Mouse (Mus musculus): ENCODE measurements around the gene Dhx35. TPM values are rescaled to one million over a fixed set of nuclear protein-coding genes. Genes with fewer than 3 reads are reported as not detected.

The Dhx35 gene
- polyA plus RNA-seq, 1 experiment from 2014 or later: 16.3 TPM

DNA sequence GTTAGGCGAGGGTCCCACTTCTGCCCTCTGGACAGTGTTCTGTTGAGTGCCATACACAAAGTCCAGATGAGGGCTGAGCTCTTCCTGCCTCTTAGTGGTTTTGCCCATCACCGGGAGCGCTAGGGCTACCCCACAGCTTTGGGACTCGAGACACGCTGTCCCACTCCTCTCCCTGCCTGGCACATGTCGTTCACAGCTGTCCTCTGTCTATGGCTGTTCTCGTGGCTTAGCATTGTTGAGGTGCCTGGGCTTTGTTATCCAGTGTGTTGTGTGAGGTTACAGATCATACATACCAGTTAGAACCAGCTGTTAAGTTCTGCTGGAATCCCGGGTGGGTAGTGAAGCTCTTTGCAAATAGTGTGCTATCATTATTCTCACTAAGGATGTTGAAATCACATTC is 23.1 kb downstream of the Dhx35 start:
- H3K4me1 ChIP-seq: no peaks in the 10 kb centered on the region
- no peaks in the 10 kb centered on the region for H3K9me3 ChIP-seq
- no peak overlapping the region for H3K9ac ChIP-seq
- no peak for ATAC-seq (ENCODE audit: low FRiP score, low read depth)
- no peak overlapping the region for H3K4me3 ChIP-seq
- H3K36me3 ChIP-seq: peaks cover 39% of the 10 kb centered on the region
- no peak overlapping the region for H3K27ac ChIP-seq
- no peaks in the 10 kb centered on the region for H3K27me3 ChIP-seq (replicated peaks)
- 86% methylated on average over 8 of the region's 8 CpGs for WGBS
- no peak overlapping the region for H3K4me2 ChIP-seq (replicated peaks)

DNA sequence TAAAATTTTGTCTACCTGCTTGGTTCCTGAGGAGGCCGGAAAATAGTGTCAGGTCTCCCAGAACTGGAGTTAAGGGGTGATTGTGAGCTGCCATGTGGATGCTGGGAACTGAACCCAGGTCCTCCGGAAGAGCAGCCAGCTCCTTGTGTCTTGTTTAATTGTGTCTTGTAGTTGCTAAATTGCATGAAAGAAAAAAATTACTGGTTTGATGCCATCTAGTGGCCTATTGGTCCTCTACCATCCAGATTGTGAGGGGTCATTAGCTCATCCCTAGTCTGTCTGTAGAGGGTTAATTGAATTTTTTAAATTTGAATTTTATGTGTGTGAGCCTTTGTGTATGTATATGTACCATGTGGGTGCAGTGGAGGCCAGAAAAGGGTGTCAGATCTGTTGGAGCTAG is 33.5 kb downstream of the Dhx35 start:
- peaks cover 47% of the 10 kb centered on the region for H3K36me3 ChIP-seq
- 91% methylated on average over 2 of the region's 2 CpGs for WGBS
- H3K4me3 ChIP-seq: no peak overlapping the region
- no peaks in the 10 kb centered on the region for H3K4me1 ChIP-seq
- no peak overlapping the region for H3K4me2 ChIP-seq (replicated peaks)
- no peak overlapping the region for H3K27ac ChIP-seq
- no peak for ATAC-seq (ENCODE audit: low FRiP score, low read depth)
- no peak overlapping the region for H3K9ac ChIP-seq
- no peaks in the 10 kb centered on the region for H3K27me3 ChIP-seq (replicated peaks)
- H3K9me3 ChIP-seq: no peaks in the 10 kb centered on the region

DNA sequence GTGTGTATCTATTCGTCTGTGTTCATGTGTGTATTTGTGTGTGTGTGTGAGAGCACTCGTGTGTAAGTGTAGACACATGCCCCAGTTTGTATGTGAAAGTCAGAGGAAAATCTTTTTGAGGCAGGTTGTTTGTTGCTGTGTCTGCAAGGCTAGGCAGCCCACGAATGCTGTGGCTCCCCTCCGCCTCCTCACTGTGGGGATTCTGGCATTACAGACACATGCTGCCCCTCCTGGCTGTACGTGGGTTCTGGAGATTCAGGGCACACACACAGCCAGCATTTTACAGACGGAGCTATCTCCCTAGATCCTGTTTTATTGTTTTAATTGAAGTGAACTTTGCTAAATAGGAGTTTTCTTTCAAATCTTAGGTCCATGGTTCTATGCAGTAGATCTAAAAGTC is 35.1 kb downstream of the Dhx35 start:
- ATAC-seq (ENCODE audit: low FRiP score, low read depth): no peak
- no peaks in the 10 kb centered on the region for H3K27me3 ChIP-seq (replicated peaks)
- H3K9me3 ChIP-seq: no peaks in the 10 kb centered on the region
- 81% methylated on average over 6 of the region's 6 CpGs for WGBS
- H3K9ac ChIP-seq: no peak overlapping the region
- peaks cover 56% of the 10 kb centered on the region for H3K36me3 ChIP-seq
- no peak overlapping the region for H3K4me3 ChIP-seq
- H3K27ac ChIP-seq: no peak overlapping the region
- no peak overlapping the region for H3K4me2 ChIP-seq (replicated peaks)
- no peaks in the 10 kb centered on the region for H3K4me1 ChIP-seq

DNA sequence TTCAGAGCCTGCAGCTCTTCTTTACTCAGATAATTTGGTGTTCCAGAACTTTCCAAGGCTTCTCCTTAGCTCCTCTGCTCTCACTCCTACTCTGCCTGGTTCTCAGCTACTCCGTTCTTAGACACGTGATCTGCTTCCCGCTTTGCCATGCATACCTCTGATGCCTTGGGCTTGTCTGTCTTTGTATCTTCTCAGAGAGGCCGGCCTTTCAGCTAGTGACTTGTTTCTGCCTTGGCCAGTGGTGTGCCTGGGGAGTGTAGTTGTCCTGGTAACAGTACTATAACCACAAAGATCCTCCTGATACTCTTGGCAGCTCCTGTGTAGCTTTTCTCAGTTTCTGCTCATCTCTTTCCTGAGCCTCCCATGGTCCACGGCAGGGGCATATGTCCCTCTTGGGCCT is 38.6 kb downstream of the Dhx35 start:
- H3K36me3 ChIP-seq: peaks cover 80% of the 10 kb centered on the region
- H3K27ac ChIP-seq: no peak overlapping the region
- WGBS: 81% methylated on average over 5 of the region's 5 CpGs
- H3K27me3 ChIP-seq (replicated peaks): no peaks in the 10 kb centered on the region
- H3K4me2 ChIP-seq (replicated peaks): no peak overlapping the region
- no peaks in the 10 kb centered on the region for H3K4me1 ChIP-seq
- no peak overlapping the region for H3K9ac ChIP-seq
- H3K4me3 ChIP-seq: no peak overlapping the region
- H3K9me3 ChIP-seq: no peaks in the 10 kb centered on the region
- no peak for ATAC-seq (ENCODE audit: low FRiP score, low read depth)

DNA sequence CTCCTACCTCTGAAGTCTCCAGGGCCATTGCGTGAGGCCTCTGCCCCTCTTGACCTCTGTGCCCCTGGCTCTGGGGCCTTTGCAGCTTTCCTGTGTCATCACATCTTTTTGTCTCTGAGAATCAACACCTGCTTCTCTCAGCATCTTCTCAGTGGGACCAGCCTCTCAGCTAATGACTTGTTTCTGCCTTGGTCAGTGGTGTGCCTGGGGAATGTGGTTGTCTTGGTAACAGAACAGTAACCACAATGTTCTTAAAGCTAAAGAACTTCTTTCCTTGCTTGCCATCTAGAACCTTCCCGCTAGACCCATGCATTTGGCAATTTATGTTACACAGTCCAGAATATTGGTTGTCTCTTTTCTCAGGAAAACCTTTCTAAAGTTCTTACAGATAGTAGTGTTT is 39.0 kb downstream of the Dhx35 start:
- no peaks in the 10 kb centered on the region for H3K9me3 ChIP-seq
- H3K9ac ChIP-seq: no peak overlapping the region
- no peak overlapping the region for H3K27ac ChIP-seq
- no peaks in the 10 kb centered on the region for H3K4me1 ChIP-seq
- peaks cover 83% of the 10 kb centered on the region for H3K36me3 ChIP-seq
- WGBS: 68% methylated on average over 2 of the region's 2 CpGs
- H3K4me2 ChIP-seq (replicated peaks): no peak overlapping the region
- H3K27me3 ChIP-seq (replicated peaks): no peaks in the 10 kb centered on the region
- no peak overlapping the region for H3K4me3 ChIP-seq
- no peak for ATAC-seq (ENCODE audit: low FRiP score, low read depth)

DNA sequence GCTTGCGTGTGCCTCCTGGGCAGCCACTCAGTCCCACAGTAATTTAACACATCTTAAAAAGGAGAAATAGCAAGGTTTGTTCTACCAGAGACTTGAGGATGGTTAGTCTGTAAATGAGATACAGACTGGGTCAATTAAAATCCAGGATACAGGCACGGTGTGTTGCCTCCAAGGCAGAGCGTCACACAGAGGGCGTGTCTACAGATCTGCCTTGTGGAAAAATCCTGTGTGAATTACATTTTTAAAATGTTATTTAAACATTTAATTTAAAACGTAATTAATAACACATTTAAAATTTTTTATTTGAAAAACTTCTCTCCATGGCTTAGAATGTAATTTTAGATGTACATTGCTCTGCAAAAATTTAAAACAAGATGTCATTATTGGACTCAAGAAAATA is 48.7 kb downstream of the Dhx35 start:
- no peak overlapping the region for H3K27ac ChIP-seq
- H3K4me2 ChIP-seq (replicated peaks): no peak overlapping the region
- H3K9ac ChIP-seq: no peak overlapping the region
- H3K4me1 ChIP-seq: 0 out of 2 replicates have a peak, but pooled peaks cover 2% of the 10 kb centered on the region
- H3K4me3 ChIP-seq: no peak overlapping the region
- no peak for ATAC-seq (ENCODE audit: low FRiP score, low read depth)
- H3K9me3 ChIP-seq: no peaks in the 10 kb centered on the region
- peaks cover 37% of the 10 kb centered on the region for H3K36me3 ChIP-seq
- WGBS: 87% methylated on average over 5 of the region's 5 CpGs
- no peaks in the 10 kb centered on the region for H3K27me3 ChIP-seq (replicated peaks)

DNA sequence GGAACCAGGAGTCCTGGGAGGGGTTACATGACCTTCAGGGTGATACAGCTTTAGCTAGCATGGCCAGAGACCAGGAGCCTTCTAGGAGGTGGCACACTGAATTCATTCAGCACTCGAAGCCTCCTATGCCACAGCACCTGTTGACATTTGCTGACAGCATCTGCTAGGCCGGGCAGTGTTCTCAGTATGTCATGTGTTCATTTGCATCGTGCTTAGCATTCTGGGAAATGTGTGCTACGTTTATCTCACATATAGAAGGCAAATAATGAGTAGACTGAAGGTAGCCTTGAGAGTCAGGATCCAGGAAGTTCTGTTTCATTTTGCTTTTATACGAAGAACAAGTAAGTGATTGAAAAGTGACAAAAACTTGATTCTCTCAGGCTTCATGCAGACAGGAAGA is 50.4 kb downstream of the Dhx35 start:
- Histone ChIP-seq H3K4me1 (0 out of 2 replicates have a peak, but pooled peaks cover 1% of the 10 kb centered on the region), H3K27me3 (replicated peaks) (no peaks in the 10 kb centered on the region), H3K4me2 (replicated peaks) (no peak overlapping the region), H3K4me3 (no peak overlapping the region), H3K9me3 (no peaks in the 10 kb centered on the region), H3K9ac (no peak overlapping the region), H3K36me3 (peaks cover 35% of the 10 kb centered on the region), H3K27ac (no peak overlapping the region)
- no peak for ATAC-seq (ENCODE audit: low FRiP score, low read depth)
- 87% methylated on average over 5 of the region's 5 CpGs for WGBS

DNA sequence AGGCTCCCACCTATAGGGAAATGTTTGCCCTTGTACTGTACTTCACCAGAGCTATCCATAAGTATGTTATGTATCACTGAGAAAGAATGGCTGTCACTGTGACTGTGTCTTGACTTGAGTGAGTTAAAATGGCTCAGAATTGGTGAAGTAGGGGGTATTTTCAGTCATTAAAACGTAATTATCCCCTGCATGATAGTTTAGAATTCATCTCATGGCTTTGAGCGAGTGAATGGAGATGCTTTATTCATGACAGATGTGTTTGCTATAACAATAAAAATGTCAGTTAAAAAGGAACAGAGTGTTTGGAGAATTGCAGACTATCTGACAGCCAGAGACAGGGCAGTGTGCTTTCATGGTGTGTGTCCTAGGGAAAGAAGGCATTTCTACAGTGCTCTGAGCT is 51.6 kb downstream of the Dhx35 start:
- no peaks in the 10 kb centered on the region for H3K27me3 ChIP-seq (replicated peaks)
- no peak overlapping the region for H3K9ac ChIP-seq
- no peak for ATAC-seq (ENCODE audit: low FRiP score, low read depth)
- H3K4me3 ChIP-seq: no peak overlapping the region
- peaks cover 33% of the 10 kb centered on the region for H3K36me3 ChIP-seq
- no peak overlapping the region for H3K27ac ChIP-seq
- 72% methylated on average over 2 of the region's 2 CpGs for WGBS
- H3K4me2 ChIP-seq (replicated peaks): no peak overlapping the region
- H3K4me1 ChIP-seq: no peaks in the 10 kb centered on the region
- no peaks in the 10 kb centered on the region for H3K9me3 ChIP-seq

DNA sequence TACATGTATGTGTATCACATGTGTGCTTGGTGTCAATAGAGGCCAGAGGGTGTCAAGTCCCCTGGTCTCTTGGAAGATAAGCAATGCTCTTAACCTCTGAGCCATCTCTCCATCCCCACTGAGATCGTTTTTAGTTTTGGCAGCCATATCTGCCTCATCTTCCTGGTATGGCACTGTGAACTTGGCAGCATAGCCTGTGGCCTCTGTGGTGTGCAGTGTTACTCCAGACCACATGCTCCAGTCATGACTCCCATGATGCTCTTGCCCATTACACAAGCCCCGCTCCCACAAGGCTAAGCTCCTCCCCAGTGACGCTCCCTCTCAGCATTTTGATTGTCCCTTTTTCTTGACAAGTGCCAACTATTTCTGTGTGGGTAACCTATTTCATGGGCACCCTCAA is 53.4 kb downstream of the Dhx35 start:
- no peak overlapping the region for H3K9ac ChIP-seq
- H3K27me3 ChIP-seq (replicated peaks): no peaks in the 10 kb centered on the region
- peaks cover 24% of the 10 kb centered on the region for H3K36me3 ChIP-seq
- H3K4me1 ChIP-seq: no peaks in the 10 kb centered on the region
- no peak overlapping the region for H3K4me3 ChIP-seq
- WGBS: 93% methylated on average over 3 of the region's 3 CpGs
- ATAC-seq (ENCODE audit: low FRiP score, low read depth): no peak
- no peaks in the 10 kb centered on the region for H3K9me3 ChIP-seq
- H3K4me2 ChIP-seq (replicated peaks): no peak overlapping the region
- H3K27ac ChIP-seq: no peak overlapping the region

DNA sequence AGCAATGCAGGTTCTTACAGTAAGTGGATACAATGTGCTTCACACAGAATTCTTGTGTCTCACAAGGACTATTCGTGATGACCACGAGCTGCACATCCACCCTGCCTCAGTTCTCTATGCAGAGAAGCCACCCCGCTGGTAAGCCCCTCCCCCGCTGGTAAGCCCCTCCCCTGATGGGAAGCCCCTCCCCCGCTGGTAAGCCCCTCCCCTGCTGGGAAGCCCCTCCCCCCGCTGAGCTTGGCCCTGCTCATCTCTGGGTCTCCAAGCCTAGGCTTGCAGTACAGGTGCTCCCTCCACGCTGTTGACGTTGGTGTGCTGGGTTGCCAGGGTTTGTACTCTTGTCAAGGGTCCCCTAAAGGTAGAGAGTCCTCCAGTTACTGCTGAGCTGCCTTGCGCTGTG is 54.8 kb downstream of the Dhx35 start:
- no peak for ATAC-seq (ENCODE audit: low FRiP score, low read depth)
- 81% methylated on average over 9 of the region's 9 CpGs for WGBS
- no peaks in the 10 kb centered on the region for H3K9me3 ChIP-seq
- no peak overlapping the region for H3K4me2 ChIP-seq (replicated peaks)
- no peak overlapping the region for H3K4me3 ChIP-seq
- H3K9ac ChIP-seq: no peak overlapping the region
- H3K27ac ChIP-seq: no peak overlapping the region
- no peaks in the 10 kb centered on the region for H3K4me1 ChIP-seq
- peaks cover 16% of the 10 kb centered on the region for H3K36me3 ChIP-seq
- H3K27me3 ChIP-seq (replicated peaks): no peaks in the 10 kb centered on the region

DNA sequence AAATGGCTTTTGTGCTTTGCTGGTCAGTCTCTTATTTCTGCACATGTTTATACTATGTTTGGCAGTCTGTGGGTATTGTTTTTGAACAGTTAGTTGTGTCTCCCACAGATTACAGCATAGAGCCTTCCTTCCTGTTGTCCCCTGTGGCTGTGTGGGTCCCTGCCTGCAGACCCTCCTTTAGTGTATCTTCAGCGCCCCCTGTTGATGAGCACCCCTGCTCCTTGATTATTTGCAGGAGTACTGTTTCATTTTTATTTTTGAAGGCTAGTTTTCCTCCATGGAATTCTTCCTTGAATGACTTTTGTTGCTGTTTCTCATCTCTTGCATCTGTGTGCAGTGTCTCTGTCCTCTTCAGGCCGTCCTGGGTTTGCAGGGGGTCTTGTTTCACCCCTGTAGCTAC is 58.0 kb downstream of the Dhx35 start:
- Histone ChIP-seq H3K9me3 (no peaks in the 10 kb centered on the region), H3K27me3 (replicated peaks) (no peaks in the 10 kb centered on the region), H3K4me1 (no peaks in the 10 kb centered on the region), H3K36me3 (peaks cover 39% of the 10 kb centered on the region), H3K9ac (no peak overlapping the region), H3K27ac (no peak overlapping the region), H3K4me2 (replicated peaks) (no peak overlapping the region), H3K4me3 (no peak overlapping the region)
- 49% methylated on average over 2 of the region's 2 CpGs for WGBS
- no peak for ATAC-seq (ENCODE audit: low FRiP score, low read depth)

DNA sequence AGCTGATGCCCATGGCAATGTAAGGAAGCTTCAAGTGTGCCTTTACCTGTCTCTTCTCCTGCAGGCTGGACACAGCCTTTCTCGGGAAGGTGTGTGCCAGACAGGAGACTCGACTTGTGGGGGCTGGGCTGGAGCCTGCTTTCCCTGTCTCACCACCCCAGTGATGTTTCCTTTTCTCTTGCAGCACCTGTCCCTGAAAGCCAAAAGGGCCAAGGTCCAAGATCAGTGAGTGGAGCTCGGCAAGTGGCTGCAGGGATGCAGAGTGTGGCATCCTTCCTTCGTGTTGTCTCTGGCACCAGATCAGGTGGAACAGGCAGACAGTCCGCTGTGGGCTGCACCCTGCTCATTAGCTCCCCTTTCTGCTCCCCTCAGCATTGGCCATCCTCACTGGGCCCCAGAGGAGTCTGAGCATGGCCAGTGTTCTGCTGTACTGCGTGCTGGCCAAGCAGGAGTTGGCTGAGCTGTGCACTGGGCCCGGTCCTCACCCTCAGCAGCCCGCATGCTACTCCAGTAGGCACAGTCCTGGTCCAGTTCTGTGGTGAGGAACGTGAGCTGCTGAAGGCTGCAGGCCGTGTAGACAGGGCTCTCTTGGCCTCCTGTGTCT is 62.4 kb downstream of the Dhx35 start:
- no peaks in the 10 kb centered on the region for H3K4me1 ChIP-seq
- no peak for ATAC-seq (ENCODE audit: low FRiP score, low read depth)

DNA sequence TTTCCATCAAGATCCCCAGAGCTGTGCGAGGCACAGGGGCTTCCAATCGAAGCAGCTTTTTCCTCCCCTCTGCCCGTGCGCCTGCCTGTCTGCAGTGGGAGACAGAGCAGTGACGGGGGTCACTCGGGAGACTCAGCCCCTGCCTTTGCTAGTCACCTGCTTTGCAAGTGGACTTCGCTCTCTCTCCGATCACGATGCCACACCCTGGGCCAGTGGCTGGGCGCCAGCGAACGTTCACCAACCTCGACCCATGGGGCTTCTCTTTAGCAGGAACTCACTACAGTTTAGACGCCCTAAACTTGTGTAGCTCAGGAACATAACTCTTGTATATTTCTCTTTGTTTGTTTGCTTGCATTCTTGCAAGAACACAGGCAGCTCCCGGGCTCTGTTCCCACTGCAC is 63.0 kb downstream of the Dhx35 start:
- H3K36me3 ChIP-seq: peaks cover 25% of the 10 kb centered on the region; the same call in 1 of the 2 replicates
- H3K4me2 ChIP-seq (replicated peaks): no peak overlapping the region
- no peak overlapping the region for H3K27ac ChIP-seq
- no peaks in the 10 kb centered on the region for H3K27me3 ChIP-seq (replicated peaks)
- WGBS: 91% methylated on average over 15 of the region's 15 CpGs
- no peak overlapping the region for H3K4me3 ChIP-seq
- H3K9ac ChIP-seq: no peak overlapping the region
- H3K4me1 ChIP-seq: no peaks in the 10 kb centered on the region
- no peak for ATAC-seq (ENCODE audit: low FRiP score, low read depth)
- H3K9me3 ChIP-seq: no peaks in the 10 kb centered on the region

More for the DNA sequence above, 62.4 kb downstream of the Dhx35 start:
- WGBS: 87% methylated on average over 10 of the region's 10 CpGs
- no peaks in the 10 kb centered on the region for H3K27me3 ChIP-seq (replicated peaks)
- H3K27ac ChIP-seq: no peak overlapping the region
- no peak overlapping the region for H3K9ac ChIP-seq
- H3K36me3 ChIP-seq: peaks cover 26% of the 10 kb centered on the region
- H3K9me3 ChIP-seq: no peaks in the 10 kb centered on the region
- no peak overlapping the region for H3K4me3 ChIP-seq
- no peak overlapping the region for H3K4me2 ChIP-seq (replicated peaks)

Data from neural tube, embryonic 12.5 days (tissue).